Mouse (Mus musculus): ENCODE measurements around the gene Npw.

Gene Npw

DNA sequence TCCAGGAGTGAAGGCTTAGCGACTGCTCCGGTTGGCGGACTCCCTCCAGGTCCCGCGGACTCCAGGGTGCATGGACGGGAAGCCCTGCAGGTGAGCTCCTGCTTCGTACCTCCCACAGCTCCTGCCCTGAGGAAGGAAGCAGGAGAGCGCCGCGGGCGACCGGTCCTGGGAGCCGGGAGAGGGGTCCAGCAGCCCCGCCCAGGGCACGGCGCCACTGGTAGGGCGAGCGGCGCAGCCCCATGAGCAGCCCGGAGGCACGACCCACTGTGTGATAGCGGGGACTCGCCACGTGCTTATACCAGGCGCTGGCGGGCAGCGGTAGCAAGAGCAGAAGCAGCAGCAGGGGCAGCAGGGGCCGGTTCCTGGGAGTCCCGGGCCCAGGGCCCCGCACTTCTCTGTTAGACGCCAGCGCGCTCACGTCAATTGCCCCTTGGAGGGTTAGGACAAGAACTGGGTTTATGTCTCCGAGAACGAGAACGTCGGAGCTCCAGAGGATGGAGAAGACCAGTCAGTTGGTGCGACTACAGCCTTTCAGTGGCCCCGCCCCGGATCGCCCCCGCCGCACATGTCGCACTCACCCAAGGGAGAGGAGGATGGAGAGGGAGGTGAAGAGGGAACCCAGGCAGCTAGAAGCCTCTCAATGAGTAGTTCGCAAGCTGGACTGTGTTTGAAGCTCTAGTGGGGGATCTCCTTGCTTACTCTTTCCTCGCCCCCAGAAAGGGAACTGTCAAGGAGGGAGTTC is at the start of gene Npw:
Gene Npw, minus strand, starts transcription at position 441 of the 742 bp plus-strand sequence.
- in situ Hi-C loops (cut with MboI; ENCODE audit: low sequenced_read_pairs) = loop anchor here (10.0 kb wide), 1 partner anchor 123 kb away; the partner anchor contains the start of gene Rab26

DNA sequence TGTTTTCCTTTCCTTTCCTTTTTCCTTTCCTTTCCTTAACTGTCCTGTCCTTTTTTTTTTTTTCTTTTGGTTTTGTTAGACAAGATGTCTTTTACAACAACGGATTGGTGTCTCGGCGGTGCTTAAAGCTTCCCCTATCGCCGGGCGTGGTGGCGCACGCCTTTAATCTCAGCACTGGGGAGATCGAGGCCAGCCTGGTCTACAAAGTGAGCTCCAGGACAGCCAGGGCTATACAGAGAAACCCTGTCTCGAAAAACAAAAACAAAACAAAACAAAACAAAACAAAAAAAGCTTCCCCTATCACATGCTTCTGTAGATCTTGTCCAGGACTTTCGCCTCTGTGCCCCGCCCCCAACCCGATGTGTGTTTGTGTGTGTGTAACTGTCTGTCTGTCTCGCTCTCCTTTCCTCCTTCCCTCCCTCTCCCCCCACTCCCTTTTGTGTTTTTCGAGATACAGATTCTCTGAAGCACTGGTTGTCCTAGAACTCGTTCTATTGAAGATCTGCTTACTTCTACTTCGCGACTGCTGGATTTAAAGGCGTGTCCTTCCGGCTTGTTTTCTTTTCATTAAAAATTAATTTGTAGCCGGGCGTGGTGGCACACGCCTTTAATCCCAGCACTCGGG is 49.7 kb upstream of the Npw start:
- in situ Hi-C loops (cut with MboI; ENCODE audit: low sequenced_read_pairs) = no loop called here

DNA sequence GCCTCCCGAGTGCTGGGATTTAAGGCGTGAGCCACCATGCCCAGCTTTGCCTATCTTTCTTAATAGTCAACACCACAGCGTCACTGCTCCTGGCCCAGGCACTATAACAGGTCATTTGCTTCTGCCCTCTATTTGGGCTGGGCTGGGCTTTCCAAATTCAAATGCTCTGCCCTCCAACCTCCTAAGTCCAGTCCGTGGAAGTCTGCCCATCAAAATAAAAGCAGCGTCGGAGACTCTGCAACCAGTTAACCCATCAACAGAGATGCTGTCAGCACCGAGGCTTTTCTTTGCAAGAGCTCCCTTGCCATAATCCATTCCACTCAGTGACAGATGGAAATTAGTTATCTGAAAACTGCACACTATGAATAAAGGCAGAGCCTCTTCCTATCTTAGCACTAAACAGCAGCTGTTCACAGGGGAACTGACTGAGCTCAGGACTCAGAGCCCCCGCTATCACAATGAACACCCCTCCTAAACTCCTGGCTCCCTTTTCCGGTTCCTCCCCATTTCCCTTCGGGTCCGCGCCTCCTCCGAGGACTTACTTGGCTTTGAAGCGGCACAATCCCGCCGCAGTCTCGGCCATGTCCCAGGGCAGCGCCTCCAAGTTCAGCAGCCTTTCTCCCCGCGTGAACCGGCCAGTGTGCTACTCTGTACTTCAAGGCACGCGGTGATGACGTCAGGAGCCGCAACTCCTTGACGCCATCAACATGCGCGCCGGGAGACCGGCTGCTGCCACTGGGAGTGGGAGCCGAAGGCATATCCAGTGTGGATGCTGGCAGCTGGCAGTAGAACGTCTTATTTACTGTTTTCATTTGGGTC is 48.9 kb upstream of the Npw start, which contains the start of gene Tbl3:
Gene Tbl3, minus strand, starts transcription at position 679 of the 819 bp plus-strand sequence.
- in situ Hi-C loops (cut with MboI; ENCODE audit: low sequenced_read_pairs) = no loop called here

DNA sequence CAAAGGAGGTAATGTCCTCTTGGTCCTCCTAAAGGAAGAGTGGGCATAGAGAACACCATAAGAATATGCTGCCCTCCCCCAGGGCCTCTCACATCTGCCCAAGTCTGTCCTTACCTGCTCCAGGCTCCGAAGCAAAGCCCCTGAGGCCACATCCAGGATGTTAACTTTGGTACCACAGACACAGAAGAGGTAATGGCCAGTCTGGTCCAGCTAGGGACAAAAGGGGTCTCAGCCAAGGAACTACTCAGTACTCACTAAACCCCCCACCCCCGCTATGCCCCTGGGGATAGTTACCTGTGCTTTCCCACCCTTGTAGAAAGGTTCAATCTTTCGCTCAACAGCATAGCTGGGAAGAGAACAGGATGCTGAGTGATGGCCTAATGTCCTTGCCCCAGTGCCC is 47.6 kb upstream of the Npw start:
- in situ Hi-C loops (cut with MboI; ENCODE audit: low sequenced_read_pairs) = no loop called here

DNA sequence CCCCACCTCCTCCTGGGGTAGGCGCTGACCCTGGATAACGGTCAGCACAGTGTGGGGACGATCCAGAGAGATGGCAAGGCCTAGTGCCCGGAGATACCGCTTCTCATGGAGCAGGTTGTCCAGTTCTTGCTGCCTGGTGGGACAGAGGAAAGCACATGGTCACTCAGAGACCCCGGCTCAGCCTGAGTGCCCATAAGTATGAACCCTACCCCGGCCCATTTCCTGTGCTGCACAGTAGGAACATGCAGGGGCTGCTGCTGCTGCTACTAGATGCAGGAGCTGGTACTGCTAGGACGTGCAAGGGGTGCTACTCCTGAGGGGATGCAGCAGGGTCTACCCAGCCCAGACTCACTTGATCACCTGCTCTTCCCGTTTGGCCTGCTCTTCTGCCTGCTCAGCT is 43.0 kb upstream of the Npw start:
- in situ Hi-C loops (cut with MboI; ENCODE audit: low sequenced_read_pairs) = no loop called here

DNA sequence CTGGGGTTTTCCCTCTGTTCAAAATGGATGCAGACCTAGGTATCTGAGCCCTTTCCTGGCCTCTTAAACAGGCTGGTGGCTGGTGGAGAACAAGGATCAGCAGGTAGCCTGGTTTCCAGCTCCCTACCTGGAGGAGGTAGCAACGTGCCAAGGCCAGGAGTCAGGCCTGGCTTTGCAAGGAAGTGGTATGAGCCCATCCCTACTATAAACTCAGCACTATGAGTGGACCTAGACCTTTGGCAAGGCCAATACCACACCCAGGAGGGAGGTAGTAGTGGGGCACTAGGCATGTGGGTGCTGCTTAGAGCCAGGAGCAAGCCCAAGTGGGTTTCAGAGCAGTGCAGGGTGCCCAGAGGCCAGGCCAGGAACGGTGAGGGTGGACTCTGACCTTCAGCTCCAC is 41.2 kb upstream of the Npw start:
- in situ Hi-C loops (cut with MboI; ENCODE audit: low sequenced_read_pairs) = no loop called here

DNA sequence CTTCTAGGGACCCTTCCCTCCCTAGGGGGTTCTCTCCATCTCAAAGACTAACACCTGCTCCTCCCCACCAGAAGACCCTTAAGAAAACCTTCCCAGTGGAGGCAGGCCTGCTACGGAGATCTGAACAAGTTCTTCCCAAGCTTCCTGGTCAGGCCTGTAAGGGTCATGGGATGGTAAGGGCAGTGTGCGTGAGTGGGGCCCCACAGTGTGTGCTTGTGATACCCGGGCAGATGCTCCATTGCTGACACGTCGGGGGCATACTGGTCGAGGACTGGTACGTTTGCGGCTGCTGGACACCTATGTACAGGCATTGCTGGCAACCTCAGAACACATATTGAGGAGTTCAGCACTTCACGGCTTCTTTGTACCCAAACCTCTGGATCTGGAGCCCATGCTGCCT is 40.5 kb upstream of the Npw start:
- in situ Hi-C loops (cut with MboI; ENCODE audit: low sequenced_read_pairs) = no loop called here

DNA sequence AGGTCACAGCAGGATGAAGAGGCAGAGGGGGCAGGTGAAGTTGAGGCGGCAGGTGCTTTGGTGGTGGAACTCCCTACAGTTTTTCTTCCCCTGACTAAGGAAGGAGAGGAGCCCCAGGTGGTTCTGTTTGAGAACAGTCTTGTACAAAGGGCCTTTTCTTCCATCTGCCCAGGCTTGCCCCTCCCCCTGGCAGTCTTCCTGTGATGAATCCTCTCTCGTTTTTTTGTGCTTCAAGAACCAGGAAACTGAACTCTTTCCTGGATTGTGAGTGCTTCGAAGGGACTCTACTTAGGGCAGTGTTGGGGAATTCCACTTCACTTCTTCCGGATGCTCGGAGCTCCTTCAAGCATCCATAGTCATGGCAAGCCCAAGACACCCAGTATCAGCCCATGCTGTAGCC is 39.7 kb upstream of the Npw start:
- in situ Hi-C loops (cut with MboI; ENCODE audit: low sequenced_read_pairs) = no loop called here

DNA sequence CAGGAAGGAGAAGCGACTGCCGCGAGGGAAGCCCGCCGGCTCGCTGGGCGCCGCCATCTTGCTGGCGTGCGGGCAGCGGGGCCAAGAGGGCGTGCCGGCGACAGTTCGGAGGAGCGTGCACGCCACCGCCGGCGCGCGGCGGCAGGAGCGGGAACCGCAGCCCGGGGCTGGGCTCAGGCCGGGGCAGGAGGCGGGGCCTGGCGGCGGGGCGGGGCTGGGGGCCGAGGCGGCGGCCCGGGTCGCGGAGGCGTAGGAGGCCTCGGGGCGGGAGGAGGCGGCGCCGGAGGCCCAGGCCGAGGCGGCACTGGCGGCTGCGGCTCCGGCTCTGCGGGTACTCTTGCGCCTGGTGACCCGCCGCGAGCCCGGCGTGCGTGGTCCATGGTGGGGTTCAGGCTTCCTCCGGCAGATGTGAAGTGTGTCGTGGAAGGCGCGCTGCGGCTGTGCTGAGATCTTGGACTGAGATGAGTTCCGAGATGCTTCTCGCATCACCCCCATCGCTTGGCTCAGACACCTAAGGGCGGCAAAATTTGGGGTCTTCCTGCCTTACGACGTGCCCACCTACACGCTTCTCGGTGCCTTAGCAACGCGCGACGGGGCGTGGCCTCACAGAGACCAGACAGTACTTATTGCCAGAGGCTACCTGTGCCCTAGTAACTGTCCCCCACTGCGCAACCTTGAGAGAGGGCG is 37.9 kb upstream of the Npw start, which contains the start of the genes Gfer and Noxo1:
Gene Gfer, minus strand, starts transcription at position 146 of the 687 bp plus-strand sequence.
Gene Noxo1, plus strand, starts transcription at position 224 of the 687 bp plus-strand sequence.
- in situ Hi-C loops (cut with MboI; ENCODE audit: low sequenced_read_pairs) = no loop called here

DNA sequence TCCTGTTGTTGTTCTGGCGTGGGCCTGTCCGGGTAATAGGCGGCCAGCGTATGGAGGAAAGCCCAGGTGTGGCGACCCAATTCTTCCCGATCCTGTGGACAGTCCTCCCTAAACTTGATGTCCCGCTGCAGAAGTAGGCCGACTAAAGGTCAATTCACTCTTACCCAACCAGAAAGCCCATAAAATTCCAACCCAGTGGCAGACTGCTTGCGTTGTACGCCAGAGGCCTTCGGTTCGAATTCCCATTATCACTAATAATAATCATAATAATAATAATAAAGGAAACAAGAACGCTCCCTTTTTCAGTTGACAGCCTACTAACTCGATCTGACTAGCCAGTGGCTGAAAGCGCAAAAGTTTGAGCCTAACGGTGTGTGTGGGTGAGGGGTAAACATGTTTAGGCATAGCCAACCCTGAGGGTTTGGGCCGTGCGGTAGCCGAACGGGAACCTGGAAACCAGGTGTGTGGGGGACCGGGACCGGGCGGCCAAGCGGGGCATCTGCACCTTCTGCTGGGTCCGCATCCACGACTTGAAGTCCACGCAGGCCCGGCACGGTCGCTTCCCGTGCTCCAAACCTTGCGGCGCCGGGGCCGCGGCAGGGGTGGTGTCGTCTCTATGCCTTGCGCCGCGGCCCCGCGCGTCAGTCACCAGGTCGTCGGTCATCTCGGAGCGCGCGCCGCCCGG is 37.2 kb upstream of the Npw start:
- in situ Hi-C loops (cut with MboI; ENCODE audit: low sequenced_read_pairs) = no loop called here

DNA sequence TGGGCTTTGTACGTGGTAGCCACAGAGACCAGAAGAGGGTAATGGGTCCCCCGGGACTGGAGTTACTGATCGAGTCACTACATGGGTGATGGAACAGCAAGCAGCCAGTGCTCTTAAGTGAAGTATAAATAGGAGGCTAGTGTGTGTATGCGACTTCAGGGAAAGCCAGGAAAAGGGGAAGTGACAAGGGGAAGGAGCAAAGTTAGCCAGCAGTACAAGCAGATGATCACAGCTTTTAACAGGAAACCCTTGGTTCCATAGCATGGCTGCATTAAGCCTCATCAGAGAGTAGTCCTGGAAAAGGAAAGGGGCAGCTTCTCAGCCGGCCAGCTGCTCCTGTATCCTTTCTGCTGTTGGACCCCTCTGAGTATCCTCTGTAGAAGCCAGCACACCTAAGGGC is 34.1 kb upstream of the Npw start:
- in situ Hi-C loops (cut with MboI; ENCODE audit: low sequenced_read_pairs) = no loop called here

DNA sequence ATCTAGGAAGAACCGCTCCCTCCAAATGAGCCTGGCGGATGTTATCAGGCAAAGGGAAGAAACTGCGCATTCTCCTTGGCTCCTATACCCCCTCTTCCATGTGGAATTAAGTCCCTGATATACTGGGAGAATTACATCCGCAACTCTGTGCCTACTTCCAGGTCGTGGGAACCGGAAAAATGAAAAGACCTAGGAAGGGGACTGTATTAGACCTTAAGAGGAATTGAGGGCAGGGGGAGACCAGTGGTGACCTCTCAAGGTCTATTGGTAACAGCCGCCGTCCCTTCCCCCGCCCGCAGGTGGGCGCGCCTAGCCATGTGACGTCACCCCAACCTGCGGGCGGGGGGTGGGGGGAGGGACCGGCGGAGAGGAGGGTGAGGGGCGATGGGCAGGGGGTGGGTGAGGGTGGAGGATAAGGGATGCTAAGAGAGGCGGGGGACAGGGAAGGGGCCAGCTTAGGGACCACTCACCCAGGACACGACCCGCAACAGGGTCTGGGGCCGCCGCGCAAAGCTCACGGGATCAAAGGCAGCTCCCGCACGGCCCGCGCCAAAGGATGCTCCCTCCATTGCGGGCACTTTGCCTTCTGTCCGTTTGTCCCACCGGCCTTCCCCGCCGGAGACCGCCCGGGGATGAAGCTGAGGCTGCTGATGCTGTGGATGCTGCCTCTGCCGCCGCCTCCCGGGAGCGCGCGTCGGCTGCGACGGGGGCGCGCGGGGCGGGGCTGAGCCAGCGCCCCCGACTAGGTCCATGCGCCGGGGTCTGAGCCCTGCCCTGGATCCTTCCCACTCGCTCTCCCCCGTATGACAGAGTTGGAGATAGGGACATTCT is 31.2 kb upstream of the Npw start, which contains the start of gene Syngr3:
Gene Syngr3, minus strand, starts transcription at position 705 of the 831 bp plus-strand sequence.
- in situ Hi-C loops (cut with MboI; ENCODE audit: low sequenced_read_pairs) = no loop called here

DNA sequence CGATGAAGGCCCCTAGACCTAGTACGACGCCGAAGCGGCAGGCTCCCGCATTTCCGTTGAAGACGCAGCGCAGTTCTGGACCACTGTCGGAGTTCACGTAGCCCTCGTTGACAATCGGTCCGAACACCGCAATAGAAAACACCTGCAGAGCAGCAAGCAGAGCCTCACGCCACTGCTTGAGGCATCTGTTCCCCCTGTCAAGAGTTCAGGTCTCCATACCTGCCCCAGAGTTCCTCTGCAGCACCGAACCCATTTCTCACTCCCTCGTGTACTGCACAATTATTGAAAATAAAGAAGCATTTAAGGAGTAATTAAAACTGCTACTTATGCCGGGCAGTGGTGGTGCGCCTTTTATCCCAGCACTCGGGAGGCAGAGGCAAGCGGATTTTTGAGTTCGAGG is 29.3 kb upstream of the Npw start:
- in situ Hi-C loops (cut with MboI; ENCODE audit: low sequenced_read_pairs) = no loop called here

DNA sequence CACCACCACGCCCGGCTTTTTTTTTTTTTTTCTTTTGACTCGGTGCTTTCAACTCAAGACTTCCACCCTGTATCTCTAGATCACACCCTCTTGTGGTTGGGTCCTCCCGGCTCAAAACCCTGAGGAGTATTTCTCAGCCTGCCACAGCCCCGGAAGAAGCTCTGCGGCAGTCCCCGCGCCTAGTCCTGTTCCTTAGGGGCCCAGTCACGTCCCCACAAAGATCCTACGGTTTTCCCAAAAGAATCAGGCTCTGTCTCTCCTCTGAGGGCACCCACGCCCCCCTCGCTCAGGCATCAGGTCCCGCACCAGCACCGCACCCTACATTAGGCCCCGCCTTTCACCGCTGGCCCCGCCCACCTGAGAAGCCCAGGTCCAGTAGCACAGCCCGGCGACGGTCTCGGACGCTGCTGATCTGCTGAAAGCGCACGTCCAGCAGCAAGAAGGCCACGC is 28.9 kb upstream of the Npw start:
- in situ Hi-C loops (cut with MboI; ENCODE audit: low sequenced_read_pairs) = no loop called here

DNA sequence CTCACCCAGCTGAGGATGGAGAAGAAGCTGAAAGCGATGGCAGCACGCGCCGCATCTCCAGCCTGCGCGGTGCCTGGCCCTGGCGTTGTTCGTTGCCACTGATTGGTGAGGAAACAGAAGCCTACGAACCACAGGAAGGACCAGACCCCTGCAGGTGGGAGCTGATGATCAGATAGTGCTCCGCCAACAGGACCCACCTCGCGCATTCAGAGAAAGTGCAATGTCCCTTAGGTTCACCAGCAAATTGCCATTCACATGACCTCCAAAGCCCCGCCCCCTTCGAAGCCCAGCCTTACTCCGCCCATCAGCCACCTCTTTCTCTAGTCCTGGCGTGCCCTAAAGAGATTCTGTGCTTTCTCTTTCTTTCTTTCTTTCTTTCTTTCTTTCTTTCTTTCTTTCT is 28.3 kb upstream of the Npw start:
- in situ Hi-C loops (cut with MboI; ENCODE audit: low sequenced_read_pairs) = no loop called here

DNA sequence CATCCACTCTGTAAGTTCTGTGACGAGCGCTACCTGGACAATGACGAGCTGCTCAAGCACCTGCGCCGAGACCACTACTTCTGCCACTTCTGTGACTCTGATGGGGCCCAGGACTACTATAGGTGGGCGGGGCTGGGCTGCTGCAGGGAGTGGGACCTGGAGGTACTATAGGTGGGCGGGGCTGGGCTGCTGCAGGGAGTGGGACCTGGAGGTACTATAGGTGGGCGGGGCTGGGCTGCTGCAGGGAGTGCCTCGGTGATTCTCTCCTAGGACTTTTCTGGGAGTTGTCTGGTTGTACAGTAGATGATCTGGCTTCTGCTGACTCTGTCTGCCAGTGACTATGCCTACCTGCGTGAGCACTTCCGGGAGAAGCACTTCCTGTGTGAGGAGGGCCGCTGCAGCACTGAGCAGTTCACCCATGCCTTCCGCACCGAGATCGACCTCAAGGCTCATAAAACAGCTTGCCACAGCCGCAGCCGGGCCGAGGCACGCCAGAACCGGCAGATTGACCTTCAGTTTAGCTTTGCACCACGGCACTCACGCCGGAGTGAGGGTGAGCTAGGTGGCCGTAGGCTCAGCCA is 19.3 kb upstream of the Npw start:
- in situ Hi-C loops (cut with MboI; ENCODE audit: low sequenced_read_pairs) = no loop called here

DNA sequence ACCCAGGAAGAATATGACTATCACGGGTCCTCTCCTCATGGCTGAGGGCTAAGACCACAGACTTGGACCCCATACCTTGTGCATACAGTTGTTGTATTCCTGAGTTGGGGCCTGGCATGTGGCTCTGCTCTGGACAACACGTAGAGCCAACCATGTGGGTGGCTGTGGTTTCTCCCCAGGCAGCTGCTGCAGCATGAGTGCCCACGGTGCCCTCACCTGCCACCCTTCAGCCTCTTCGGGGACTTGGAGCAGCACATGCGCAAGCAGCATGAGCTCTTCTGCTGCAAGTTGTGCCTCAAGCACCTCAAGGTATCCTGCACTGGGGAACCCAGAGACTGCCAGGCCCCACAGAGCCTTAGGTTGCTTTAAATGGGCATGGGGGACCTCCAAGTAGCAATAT is 18.6 kb upstream of the Npw start:
- in situ Hi-C loops (cut with MboI; ENCODE audit: low sequenced_read_pairs) = no loop called here

DNA sequence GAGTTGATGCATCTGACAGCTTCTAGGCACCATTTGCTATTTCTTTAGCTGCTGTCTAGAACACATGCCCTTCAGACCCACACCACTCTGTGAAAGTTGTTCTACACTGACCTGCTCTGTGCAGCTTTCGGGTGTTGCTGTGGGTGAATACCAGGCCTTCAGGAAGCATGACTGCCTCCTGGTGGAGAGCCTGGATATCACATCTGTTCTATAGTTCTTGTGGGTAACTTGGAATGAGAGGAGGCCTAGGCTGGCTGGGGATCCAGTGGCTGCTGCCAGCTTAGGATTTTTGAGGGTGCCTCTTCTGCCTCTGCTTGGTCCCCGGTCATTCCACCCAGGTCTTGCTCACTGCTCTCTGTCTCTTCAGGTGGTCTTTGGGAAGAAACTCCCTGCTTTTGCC is 17.9 kb upstream of the Npw start:
- in situ Hi-C loops (cut with MboI; ENCODE audit: low sequenced_read_pairs) = no loop called here

DNA sequence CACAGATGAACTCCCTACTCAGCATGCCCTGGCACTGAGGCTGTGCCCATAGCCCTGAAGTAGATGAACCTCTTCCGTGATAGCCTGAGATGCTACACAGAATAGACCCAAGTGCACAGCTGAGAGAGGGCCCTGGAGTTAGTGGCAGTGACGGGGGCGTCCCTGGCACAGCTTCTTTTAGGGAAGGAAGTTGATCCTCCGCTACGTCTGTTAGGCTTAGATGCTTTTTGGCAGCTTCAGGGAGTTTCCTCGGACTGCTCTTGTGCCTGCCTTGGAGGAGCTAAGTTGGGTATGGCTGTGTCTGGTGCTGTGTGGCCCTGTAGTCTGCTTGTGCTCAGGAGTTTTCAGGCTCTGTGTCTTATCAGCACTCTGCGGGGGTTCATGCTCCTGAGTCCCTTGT is 16.0 kb upstream of the Npw start:
- in situ Hi-C loops (cut with MboI; ENCODE audit: low sequenced_read_pairs) = no loop called here
